Mouse (Mus musculus): Measurements from ENCODE around the gene Picalm.
"Not testable (repeated sequence)": the region's sequence is repeated elsewhere in the genome, so short reads cannot be mapped to it uniquely, and the experiment has no call there.

Gene Picalm

GRCm38 (mm10) chr7:90132322-90132721, 2.3 kb downstream of the Picalm start:
- DNase-seq, result no peak

- no peak for DNase-seq
These were observed 6.7 kb downstream of the Picalm start for GRCm38 (mm10) chr7:90136736-90137135.

- DNase-seq, result no peak
These were observed 8.3 kb downstream of the Picalm start for GRCm38 (mm10) chr7:90138359-90138758.

- no peak for DNase-seq
These were observed 10.3 kb downstream of the Picalm start for GRCm38 (mm10) chr7:90140290-90140689.

GRCm38 (mm10) chr7:90144275-90144674, 14.3 kb downstream of the Picalm start:
- no peak for DNase-seq

GRCm38 (mm10) chr7:90144971-90145370, 15.0 kb downstream of the Picalm start:
- DNase-seq, result no peak

GRCm38 (mm10) chr7:90145376-90145775, 15.4 kb downstream of the Picalm start:
- no peak for DNase-seq

GRCm38 (mm10) chr7:90145897-90146296, 15.9 kb downstream of the Picalm start:
- no peak for DNase-seq

GRCm38 (mm10) chr7:90146321-90146720, 16.3 kb downstream of the Picalm start:
- no peak for DNase-seq

GRCm38 (mm10) chr7:90148023-90148422, 18.0 kb downstream of the Picalm start:
- DNase-seq, result no peak

- no peak for DNase-seq
These were observed 18.5 kb downstream of the Picalm start for GRCm38 (mm10) chr7:90148516-90148915.

- DNase-seq, result peak; percentile 72
These were observed 20.3 kb downstream of the Picalm start for GRCm38 (mm10) chr7:90150311-90150710.

GRCm38 (mm10) chr7:90158034-90158433, 28.0 kb downstream of the Picalm start:
- DNase-seq, result no peak

- DNase-seq, result no peak
These were observed 30.6 kb downstream of the Picalm start for GRCm38 (mm10) chr7:90160598-90160997.

GRCm38 (mm10) chr7:90164276-90164675, 34.3 kb downstream of the Picalm start:
- DNase-seq, result no peak

GRCm38 (mm10) chr7:90165970-90166369, 36.0 kb downstream of the Picalm start:
- DNase-seq, result no peak

- DNase-seq, result not testable (repeated sequence)
These were observed 37.8 kb downstream of the Picalm start for GRCm38 (mm10) chr7:90167777-90168176.

- no peak for DNase-seq
These were observed 43.8 kb downstream of the Picalm start for GRCm38 (mm10) chr7:90173778-90174177.

- DNase-seq, result no peak
These were observed 45.6 kb downstream of the Picalm start for GRCm38 (mm10) chr7:90175576-90175975.

- no peak for DNase-seq
These were observed 50.6 kb downstream of the Picalm start for GRCm38 (mm10) chr7:90180635-90181034.

- DNase-seq, result peak; percentile 23
These were observed 70.2 kb downstream of the Picalm start for GRCm38 (mm10) chr7:90200251-90200650.

- no peak for DNase-seq
These were observed 72.0 kb downstream of the Picalm start for GRCm38 (mm10) chr7:90201877-90202465.

- no peak for DNase-seq
These were observed 73.9 kb downstream of the Picalm start for GRCm38 (mm10) chr7:90203914-90204313.

- no peak for DNase-seq
These were observed 80.1 kb downstream of the Picalm start for GRCm38 (mm10) chr7:90210116-90210515.

GRCm38 (mm10) chr7:90210947-90211346, 80.9 kb downstream of the Picalm start:
- no peak for DNase-seq
